Comparison of ENCODE assay signal across 15 mouse cellular contexts in genomic region chr1:190106674-190107420, GRCm38 (mm10).
DNase-seq lines count a peak whose midpoint lies in the region; ATAC-seq and TF ChIP-seq lines count a peak whose summit lies in the region.
"Had no signal": no experiment of that assay in that cellular context is flagged by ENCODE, and none has a peak within 500 bp of the region (broad histone marks: within the 10 kb centered on the region; RNA-seq: fewer than 3 reads in every experiment).

No protein-coding gene starts in this region.

- H3K4me3 ChIP-seq in lung, embryonic 14.5 days (ENCODE audit: low read depth, low read length) = no peak overlapping the region
- H3K4me3 ChIP-seq in liver, embryonic 13.5 days (replicated peaks) = no peak overlapping the region
- H3K4me3 ChIP-seq: hindbrain, embryonic 15.5 days; left cerebral cortex, adult 2 months; limb, embryonic 15.5 days; myocyte had no signal

- peaks cover 6% of the 10 kb centered on the region; the same call in 1 of the 2 replicates for H3K4me1 ChIP-seq in lung, embryonic 14.5 days (ENCODE audit: insufficient read depth)
- no peaks in the 10 kb centered on the region for H3K4me1 ChIP-seq in liver, embryonic 13.5 days (replicated peaks)
- H3K4me1 ChIP-seq: hindbrain, embryonic 15.5 days; limb, embryonic 15.5 days had no signal

- no peak overlapping the region for H3K27ac ChIP-seq in lung, embryonic 14.5 days (ENCODE audit: low read depth)
- peak overlapping the region; percentile 73 for H3K27ac ChIP-seq in liver, embryonic 13.5 days
- H3K27ac ChIP-seq: hindbrain, embryonic 15.5 days; left cerebral cortex, adult 2 months; limb, embryonic 15.5 days had no signal

- no peak overlapping the region for H3K9ac ChIP-seq in lung, embryonic 14.5 days
- no peak overlapping the region for H3K9ac ChIP-seq in liver, embryonic 13.5 days
- H3K9ac ChIP-seq: hindbrain, embryonic 15.5 days; limb, embryonic 15.5 days had no signal

- WGBS in lung, embryonic 14.5 days = 30% methylated on average over 16 of the region's 16 CpGs
- WGBS in liver, embryonic 13.5 days (ENCODE audit: insufficient replicate concordance) = 50% methylated on average over 16 of the region's 16 CpGs

- ATAC-seq in lung, embryonic 14.5 days (ENCODE audit: insufficient read depth) = peak; percentile 44; the same call in 1 of the 2 replicates
- peak; percentile 80 for ATAC-seq in liver, embryonic 13.5 days (ENCODE audit: low read depth)
- ATAC-seq in megakaryocyte, adult 5-6 weeks (ENCODE audit: poor library complexity, severe bottlenecking) = no peak

- H3K9me3 ChIP-seq in lung, embryonic 14.5 days (ENCODE audit: low read depth, low read length) = no peaks in the 10 kb centered on the region
- H3K9me3 ChIP-seq in liver, embryonic 13.5 days (replicated peaks) = no peaks in the 10 kb centered on the region; the same call in 1 of the 2 replicates
- H3K9me3 ChIP-seq: hindbrain, embryonic 15.5 days; limb, embryonic 15.5 days had no signal

- H3K27me3 ChIP-seq in lung, embryonic 14.5 days (ENCODE audit: insufficient read depth, low read length) = no peaks in the 10 kb centered on the region
- H3K27me3 ChIP-seq in liver, embryonic 13.5 days = no peaks in the 10 kb centered on the region
- H3K27me3 ChIP-seq: hindbrain, embryonic 15.5 days; limb, embryonic 15.5 days had no signal

- peak; percentile 17 for DNase-seq in adrenal gland, postnatal 10 days
- no peak for DNase-seq in adrenal gland, postnatal 25 days
- DNase-seq in lung, embryonic 14.5 days = peak; percentile 34
- DNase-seq in lung, postnatal 25 days (ENCODE audit: low spot score) = no peak
- DNase-seq in liver, embryonic 13.5 days = peak; percentile 13
- DNase-seq in yolk sac, embryonic 10.5 days (ENCODE audit: low spot score) = peak; percentile 78
- no peak for DNase-seq in cerebellum, adult 9-11 months
- DNase-seq: cerebellum, adult 18-20 months; gastrocnemius, postnatal 25 days had no signal

- no peaks in the 10 kb centered on the region for H3K36me3 ChIP-seq in lung, embryonic 14.5 days (ENCODE audit: insufficient read depth)
- H3K36me3 ChIP-seq in liver, embryonic 13.5 days = no peaks in the 10 kb centered on the region
- H3K36me3 ChIP-seq: hindbrain, embryonic 15.5 days; limb, embryonic 15.5 days had no signal

- H3K4me2 ChIP-seq in lung, embryonic 14.5 days = no peak overlapping the region
- H3K4me2 ChIP-seq in liver, embryonic 13.5 days = no peak overlapping the region
- H3K4me2 ChIP-seq: hindbrain, embryonic 15.5 days; limb, embryonic 15.5 days; midbrain, embryonic 11.5 days had no signal

- no peak for TF ChIP-seq CTCF in lung, embryonic 14.5 days (IDR thresholded peaks at IDR 0.05; ENCODE audit: low read depth)

Comparison
In these comparisons a context has a peak if more than half of its experiments do, and no peak if none do; other contexts are left out.
1. DNase-seq: peak in adrenal gland, postnatal 10 days (single experiment), lung, embryonic 14.5 days (single experiment), liver, embryonic 13.5 days (single experiment) and yolk sac, embryonic 10.5 days (single experiment); none in adrenal gland, postnatal 25 days (single experiment), lung, postnatal 25 days (single experiment) and cerebellum, adult 9-11 months (single experiment).